Mouse (Mus musculus): ENCODE data around the gene Cldn15. TPM values are rescaled to one million over a fixed set of nuclear protein-coding genes. Genes with fewer than 3 reads are reported as not detected.
"Not testable (repeated sequence)": the region's sequence is repeated elsewhere in the genome, so short reads cannot be mapped to it uniquely, and the experiment has no call there.

The Cldn15 gene
- total RNA-seq, 2 experiments from 2014 or later = 8.9 to 11.2 TPM

- DNase-seq = no peak
- intact Hi-C loops (cut with DNase I) = no loop called here
Measured at GRCm38 (mm10) chr5:136945084-136945483, 21.3 kb upstream of the Cldn15 start.

- DNase-seq = no peak
- intact Hi-C loops (cut with DNase I) = no loop called here
Measured at GRCm38 (mm10) chr5:136947874-136948273, 18.5 kb upstream of the Cldn15 start.

GRCm38 (mm10) chr5:136949551-136950336, 16.7 kb upstream of the Cldn15 start:
- DNase-seq; intact Hi-C loops (cut with DNase I): not testable (repeated sequence)

- no peak for DNase-seq
- intact Hi-C loops (cut with DNase I) = no loop called here
Measured at GRCm38 (mm10) chr5:136950521-136950920, 15.9 kb upstream of the Cldn15 start.

- no peak for DNase-seq
- intact Hi-C loops (cut with DNase I) = no loop called here
Measured at GRCm38 (mm10) chr5:136952153-136952552, 14.3 kb upstream of the Cldn15 start.

GRCm38 (mm10) chr5:136953015-136953414, 13.4 kb upstream of the Cldn15 start, which contains the start of gene Fis1:
TSS of gene Fis1 (plus strand) at chr5:136953275.
- DNase-seq = peak; percentile 97 to 98
- intact Hi-C loops (cut with DNase I) = no loop called here

GRCm38 (mm10) chr5:136953440-136953951, 12.9 kb upstream of the Cldn15 start:
- intact Hi-C loops (cut with DNase I) = no loop called here
- DNase-seq = peak; percentile 42 to 46

- intact Hi-C loops (cut with DNase I) = no loop called here
- DNase-seq = no peak
Measured at GRCm38 (mm10) chr5:136955622-136956021, 10.8 kb upstream of the Cldn15 start.

- intact Hi-C loops (cut with DNase I) = no loop called here
Measured at GRCm38 (mm10) chr5:136957250-136957649, 9.2 kb upstream of the Cldn15 start.

GRCm38 (mm10) chr5:136958991-136959605, 7.3 kb upstream of the Cldn15 start:
- intact Hi-C loops (cut with DNase I) = no loop called here
- DNase-seq = no peak

More at GRCm38 (mm10) chr5:136957250-136957649, 9.2 kb upstream of the Cldn15 start:
- no peak for DNase-seq

GRCm38 (mm10) chr5:136960053-136960452, 6.4 kb upstream of the Cldn15 start:
- DNase-seq = no peak
- intact Hi-C loops (cut with DNase I) = loop anchor here (10.0 kb wide), 1 partner anchor 825 kb away; the partner anchor contains the start of genes Mepce and Zcwpw1

GRCm38 (mm10) chr5:136961334-136961982, 5.0 kb upstream of the Cldn15 start:
- DNase-seq = no peak
- intact Hi-C loops (cut with DNase I) = loop anchor here (10.0 kb wide), 1 partner anchor 823 kb away; the partner anchor contains the start of genes Mepce and Zcwpw1

- peak; percentile 89 to 91 for DNase-seq
- intact Hi-C loops (cut with DNase I) = loop anchor here (2.0 to 10.0 kb wide), 2 partner anchors 25 to 823 kb away; partner anchors contain the start of genes Mepce, Plod3 and Zcwpw1
Measured at GRCm38 (mm10) chr5:136961983-136962461, 4.4 kb upstream of the Cldn15 start.

GRCm38 (mm10) chr5:136962501-136962900, 3.9 kb upstream of the Cldn15 start:
- intact Hi-C loops (cut with DNase I) = loop anchor here (2.0 to 10.0 kb wide), 2 partner anchors 24 to 822 kb away; partner anchors contain the start of genes Mepce, Plod3 and Zcwpw1
- DNase-seq = peak; percentile 84 to 90

- intact Hi-C loops (cut with DNase I) = loop anchor here (2.0 to 10.0 kb wide), 2 partner anchors 24 to 822 kb away; partner anchors contain the start of genes Mepce, Plod3 and Zcwpw1
- no peak for DNase-seq
Measured at GRCm38 (mm10) chr5:136962966-136963540, 3.4 kb upstream of the Cldn15 start.

- no peak for DNase-seq
- intact Hi-C loops (cut with DNase I) = loop anchor here (10.0 kb wide), 1 partner anchor 820 kb away; the partner anchor contains the start of genes Mepce and Zcwpw1
Measured at GRCm38 (mm10) chr5:136965210-136965609, 1.2 kb upstream of the Cldn15 start.

GRCm38 (mm10) chr5:136965686-136966085, 730 bp upstream of the Cldn15 start:
- intact Hi-C loops (cut with DNase I) = loop anchor here (10.0 kb wide), 1 partner anchor 819 kb away; the partner anchor contains the start of genes Mepce and Zcwpw1
- DNase-seq = no peak

GRCm38 (mm10) chr5:136966861-136967455, 542 bp downstream of the Cldn15 start:
- DNase-seq = no peak
- intact Hi-C loops (cut with DNase I) = loop anchor here (10.0 kb wide), 1 partner anchor 818 kb away; the partner anchor contains the start of genes Mepce and Zcwpw1

GRCm38 (mm10) chr5:136967592-136967991, 1.2 kb downstream of the Cldn15 start:
- intact Hi-C loops (cut with DNase I) = loop anchor here (10.0 kb wide), 1 partner anchor 817 kb away; the partner anchor contains the start of genes Mepce and Zcwpw1
- peak; percentile 83 for DNase-seq
